Mouse (Mus musculus) small intestine, adult 2 months (tissue): Measurements from ENCODE around the gene Sys1. TPM values are rescaled to one million over a fixed set of nuclear protein-coding genes. Genes with fewer than 3 reads are reported as not detected.

ENCODE experiments used
- H3K27ac ChIP-seq: fragments of 200-500 bp; 2 replicates; pipeline ENCODE4 v1.5.1; 2012; ENCODE audit warnings: low read depth, low read length, control low read depth, inconsistent platforms; ENCODE audit not compliant: insufficient read depth
- H3K27me3 ChIP-seq: fragments of 200-500 bp; 2 replicates; pipeline ENCODE4 v1.6.1; 2012; ENCODE audit warnings: mild to moderate bottlenecking, moderate library complexity, low read length, inconsistent platforms; ENCODE audit not compliant: control insufficient read depth, insufficient read depth
- H3K36me3 ChIP-seq: fragments of 200-500 bp; 2 replicates; pipeline ENCODE4 v1.6.1; 2012; ENCODE audit warnings: mild to moderate bottlenecking, low read length, control low read depth, inconsistent platforms; ENCODE audit not compliant: control insufficient read depth, insufficient read depth
- H3K4me1 ChIP-seq: fragments of 200-500 bp; 2 replicates; pipeline ENCODE4 v1.6.1; 2012; ENCODE audit warnings: low read length, inconsistent platforms, mixed read lengths; ENCODE audit not compliant: control insufficient read depth, insufficient read depth, insufficient read length
- H3K4me3 ChIP-seq: fragments of 200-500 bp; 2 replicates; pipeline ENCODE4 v1.5.1; 2012; ENCODE audit warnings: low read depth, mild to moderate bottlenecking, control low read depth, inconsistent platforms, low read length, moderate library complexity
- CTCF ChIP-seq: fragments of 200-500 bp; IDR thresholded peaks from 2 replicates; pipeline ENCODE4 v1.5.1; 2012; ENCODE audit warnings: low read depth, mild to moderate bottlenecking, control low read depth, inconsistent platforms, low read length, moderate library complexity, mixed read lengths; ENCODE audit not compliant: insufficient replicate concordance, insufficient read length; ENCODE audit errors: extremely low read depth
- POLR2A ChIP-seq: fragments of 200-500 bp; IDR thresholded peaks from 2 replicates; pipeline ENCODE4 v1.6.1; 2012; ENCODE audit warnings: low read depth, mild to moderate bottlenecking, control low read depth, inconsistent platforms, low read length, moderate library complexity
- WGBS: fragments of 180-500 bp; shearing (Covaris S2); methylation state at CpG from one replicate; pipeline ENCODE4 v1.1.7; 2018; 5-methylcytosine and 5-hydroxymethylcytosine counted together
- polyA plus RNA-seq: library from polyadenylated mRNA; depleted of rRNA; stranded (reverse); fragments of >200 nt; gene quantifications from 2 replicates; pipeline ENCODE4 v1.2.3, GENCODE M21; 2012

Gene Sys1
- polyA plus RNA-seq, 1 experiment = 276 TPM

DNA sequence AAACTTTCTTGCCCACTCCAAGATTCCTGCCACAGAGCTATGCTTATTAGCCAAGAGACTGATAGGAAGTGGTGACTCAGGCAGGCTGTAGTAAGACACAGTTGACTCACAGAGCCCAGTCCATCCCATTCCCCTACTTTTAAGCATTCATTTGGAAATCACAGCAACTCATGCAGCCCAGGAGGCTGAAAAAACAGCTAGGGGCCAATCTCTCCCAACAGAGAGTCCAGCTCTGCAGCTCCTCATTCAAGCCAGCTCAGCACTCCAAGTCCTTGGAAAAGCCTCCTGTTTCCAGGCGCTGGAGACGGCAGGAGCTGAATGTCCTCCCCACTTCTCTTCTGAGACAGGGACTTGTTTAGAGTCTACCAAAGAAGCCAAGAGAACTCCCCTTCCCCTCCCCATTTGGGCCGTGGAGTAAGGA lies 17.8 kb upstream of the Sys1 start:
- 12% methylated on average over 3 of the region's 3 CpGs for WGBS
- peaks cover 6% of the 10 kb centered on the region; the same call in 1 of the 2 replicates for H3K36me3 ChIP-seq
- TF ChIP-seq POLR2A (no peak), CTCF (peak; percentile 14; the same call in 1 of the 2 replicates)
- H3K27me3 ChIP-seq = no peaks in the 10 kb centered on the region
- peak overlapping the region; percentile 33 for H3K4me3 ChIP-seq
- peaks cover 54% of the 10 kb centered on the region for H3K4me1 ChIP-seq
- H3K27ac ChIP-seq = peak overlapping the region; percentile 98

DNA sequence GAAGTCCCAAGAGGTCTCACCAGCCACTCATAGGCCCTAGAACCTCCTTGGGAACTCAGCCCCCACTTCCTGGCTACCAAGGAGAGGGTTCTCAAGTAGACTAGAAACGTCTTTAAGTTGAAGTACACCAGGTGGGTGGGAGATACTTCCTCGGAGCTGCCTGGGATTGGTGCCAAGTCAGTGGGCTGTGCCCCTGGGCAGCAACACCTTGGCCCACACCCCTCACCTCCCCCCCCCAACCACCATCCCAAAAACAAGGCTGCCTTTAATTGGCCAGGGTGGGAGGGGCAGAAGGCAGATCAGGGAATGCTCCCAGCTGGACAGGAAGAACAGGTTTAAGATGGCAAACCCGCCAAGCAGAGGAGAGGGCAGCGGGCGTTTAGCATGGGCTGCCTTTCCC lies 16.4 kb upstream of the Sys1 start:
- no peak for TF ChIP-seq CTCF
- TF ChIP-seq POLR2A = no peak
- WGBS = 16% methylated on average over 5 of the region's 5 CpGs
- Histone ChIP-seq H3K4me3 (peak overlapping the region; percentile 87), H3K27ac (peak overlapping the region; percentile 98), H3K27me3 (no peaks in the 10 kb centered on the region), H3K36me3 (peaks cover 6% of the 10 kb centered on the region; the same call in 1 of the 2 replicates), H3K4me1 (peaks cover 42% of the 10 kb centered on the region)

DNA sequence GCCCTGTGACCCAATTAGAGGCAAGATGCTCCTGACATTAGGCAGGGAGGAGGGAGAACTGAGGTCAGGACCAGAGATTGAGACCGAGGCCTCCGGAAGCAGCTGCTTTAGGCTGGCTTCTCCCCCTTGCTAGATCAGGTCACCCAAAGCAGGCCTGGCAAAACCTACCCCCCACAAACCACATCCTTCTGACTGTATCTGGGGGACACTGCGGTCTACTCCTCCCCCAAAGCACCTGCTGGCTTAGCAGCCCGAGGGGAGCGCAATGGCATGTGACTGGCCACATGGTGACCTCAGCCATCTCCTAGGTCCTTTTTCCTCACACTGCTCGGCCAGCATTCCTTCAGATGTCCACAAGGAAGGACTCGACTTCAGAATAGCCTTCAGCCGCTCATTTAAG lies 15.6 kb upstream of the Sys1 start:
- no peaks in the 10 kb centered on the region for H3K27me3 ChIP-seq
- peak overlapping the region; percentile 76 for H3K27ac ChIP-seq
- peaks cover 34% of the 10 kb centered on the region for H3K4me1 ChIP-seq
- no peak for TF ChIP-seq POLR2A
- TF ChIP-seq CTCF = no peak
- peaks cover 5% of the 10 kb centered on the region; the same call in 1 of the 2 replicates for H3K36me3 ChIP-seq
- H3K4me3 ChIP-seq = peak overlapping the region; percentile 87
- WGBS = 7% methylated on average over 8 of the region's 8 CpGs

DNA sequence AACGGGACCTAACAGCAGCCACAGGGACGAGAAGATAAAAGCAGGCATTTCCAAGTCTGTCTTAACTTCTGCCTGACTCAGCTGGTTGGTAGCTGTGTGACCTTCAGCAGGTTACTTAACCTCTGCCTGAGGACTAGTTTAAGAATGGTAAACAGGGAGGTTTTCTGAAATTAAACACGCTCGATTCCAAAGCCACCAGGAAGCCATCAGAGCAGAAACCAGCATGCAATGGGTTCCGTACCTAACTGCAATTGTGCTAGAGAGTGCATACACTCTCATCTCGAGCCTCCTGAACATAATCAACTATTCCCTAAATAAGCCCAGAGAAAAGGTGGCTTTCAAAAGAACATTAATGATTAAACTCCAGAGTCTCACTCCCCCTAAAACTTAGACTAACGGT lies 15.0 kb upstream of the Sys1 start:
- Histone ChIP-seq H3K27ac (peak overlapping the region; percentile 76), H3K4me3 (peak overlapping the region; percentile 87), H3K36me3 (peaks cover 4% of the 10 kb centered on the region; the same call in 1 of the 2 replicates), H3K4me1 (peaks cover 28% of the 10 kb centered on the region), H3K27me3 (no peaks in the 10 kb centered on the region)
- TF ChIP-seq CTCF (no peak), POLR2A (no peak)
- 8% methylated on average over 7 of the region's 7 CpGs for WGBS

DNA sequence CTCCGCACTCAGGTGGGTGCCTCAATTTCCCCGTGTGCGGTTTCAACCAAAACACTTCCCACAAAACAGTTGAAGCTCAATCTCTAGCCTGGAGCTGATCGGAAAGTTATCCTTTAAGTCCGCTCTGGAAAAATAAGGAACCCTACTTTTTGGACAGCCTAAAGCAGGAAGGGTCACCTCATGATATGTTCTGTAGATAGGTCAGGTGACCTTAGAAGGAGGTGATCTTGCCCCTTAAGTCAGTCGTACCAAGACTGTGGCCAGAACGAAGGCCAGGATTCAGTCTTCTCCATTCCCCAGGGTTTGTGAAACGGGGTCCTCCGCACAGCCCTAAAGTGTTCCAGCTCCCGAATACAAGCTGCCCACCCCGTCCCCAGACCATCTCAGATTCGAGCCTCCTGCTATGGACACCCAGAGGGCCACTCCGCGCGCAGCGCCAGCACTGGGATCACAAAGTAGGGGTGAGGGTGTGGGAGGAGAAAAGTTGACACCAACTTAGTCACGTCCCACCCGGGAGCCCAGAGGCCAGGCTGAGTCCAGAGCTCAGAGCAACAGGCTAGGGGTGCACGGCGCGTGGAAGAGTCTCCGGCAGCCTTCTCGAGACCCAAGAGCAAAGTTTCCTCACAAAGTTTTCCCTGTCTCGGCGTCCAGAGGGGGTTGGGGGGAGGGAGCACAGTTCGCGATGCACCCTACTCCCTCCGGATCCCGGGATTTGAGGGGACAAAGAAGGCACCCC lies 14.3 kb upstream of the Sys1 start:
- TF ChIP-seq POLR2A (no peak; the same call in 1 of the 2 replicates), CTCF (no peak; the same call in 1 of the 2 replicates)
- Histone ChIP-seq H3K4me3 (peak overlapping the region; percentile 87), H3K27me3 (no peaks in the 10 kb centered on the region), H3K27ac (peak overlapping the region; percentile 76), H3K4me1 (peaks cover 25% of the 10 kb centered on the region), H3K36me3 (peaks cover 4% of the 10 kb centered on the region; the same call in 1 of the 2 replicates)
- 1% methylated on average over 29 of the region's 29 CpGs for WGBS

DNA sequence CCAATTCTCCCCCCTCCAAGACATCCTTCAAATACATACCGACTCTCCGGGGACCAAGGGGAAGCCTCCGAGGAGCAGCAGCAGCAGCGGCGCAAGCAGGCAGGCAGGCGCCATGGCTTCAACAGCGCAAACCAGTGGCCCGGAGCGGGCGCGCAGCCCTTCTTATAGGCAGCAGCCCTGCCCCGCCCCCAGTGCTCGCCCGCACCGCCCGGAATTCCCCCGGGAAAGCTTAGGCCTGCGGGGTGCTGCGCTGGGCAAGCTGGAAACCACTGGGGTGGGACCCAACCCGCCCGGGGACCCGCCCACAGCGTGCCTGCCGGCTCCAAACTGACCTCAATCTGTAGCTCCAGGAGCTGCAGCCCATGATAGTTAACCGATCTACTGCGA lies 13.7 kb upstream of the Sys1 start:
- under 1% methylated on average over 26 of the region's 26 CpGs for WGBS

DNA sequence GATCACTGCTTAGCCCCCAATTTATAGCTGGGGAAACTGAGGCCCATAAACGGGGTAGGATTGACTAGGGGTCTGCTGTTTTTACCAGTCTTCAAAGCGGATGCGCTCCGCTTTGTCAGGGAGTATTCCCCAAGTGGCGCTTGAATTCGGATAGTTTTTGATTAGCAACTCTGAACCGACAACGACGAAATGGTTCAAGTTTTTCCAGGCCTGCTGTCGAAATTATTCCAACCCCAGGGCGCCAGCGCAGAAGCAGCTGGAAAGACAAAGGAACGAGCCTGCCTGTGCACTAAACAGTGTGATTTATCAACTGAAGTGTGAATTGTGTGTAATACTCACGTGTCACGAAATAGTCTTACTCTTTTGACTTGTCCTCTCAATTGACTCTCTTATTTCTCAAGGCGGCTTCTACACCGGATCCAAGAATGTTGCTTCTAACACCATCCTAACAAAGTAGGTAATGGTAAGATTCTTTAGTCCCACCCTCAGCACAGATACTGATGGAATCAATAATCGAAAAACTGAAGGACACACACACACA lies 13.2 kb upstream of the Sys1 start, which contains the start of gene Sdc4:
Gene Sdc4, minus strand, starts transcription at position 428 of the 541 bp plus-strand sequence.
- Histone ChIP-seq H3K36me3 (peaks cover 4% of the 10 kb centered on the region; the same call in 1 of the 2 replicates), H3K27me3 (no peaks in the 10 kb centered on the region), H3K27ac (peak within 1 kb of the TSS; percentile 76), H3K4me3 (peak within 1 kb of the TSS; percentile 87), H3K4me1 (peaks cover 20% of the 10 kb centered on the region)
- TF ChIP-seq POLR2A (no peak), CTCF (no peak)
- 13% methylated on average over 18 of the region's 18 CpGs for WGBS

More for the DNA sequence above, 13.7 kb upstream of the Sys1 start:
- H3K27me3 ChIP-seq = no peaks in the 10 kb centered on the region
- H3K27ac ChIP-seq = peak overlapping the region; percentile 76
- TF ChIP-seq POLR2A (peak; percentile 99), CTCF (no peak)
- H3K4me1 ChIP-seq = peaks cover 20% of the 10 kb centered on the region
- peaks cover 4% of the 10 kb centered on the region; the same call in 1 of the 2 replicates for H3K36me3 ChIP-seq
- H3K4me3 ChIP-seq = peak overlapping the region; percentile 87
